Mouse (Mus musculus) hindlimb bud, embryonic 11.5 days (tissue): ENCODE data around the gene Ica1.

Experiments used
- DNase-seq: peaks from one replicate; pipeline ENCODE4 v3.0.0-alpha.2; 2012; ENCODE audit warnings: low read depth, low spot score; ENCODE audit errors: extremely low spot score

The Ica1 gene

GRCm38 (mm10) chr6:8648185-8648901, 129.9 kb downstream of the Ica1 start:
- DNase-seq = no peak

- DNase-seq = no peak
Measured at GRCm38 (mm10) chr6:8647513-8648184, 130.6 kb downstream of the Ica1 start.

- no peak for DNase-seq
Measured at GRCm38 (mm10) chr6:8645708-8646107, 132.6 kb downstream of the Ica1 start.

DNA sequence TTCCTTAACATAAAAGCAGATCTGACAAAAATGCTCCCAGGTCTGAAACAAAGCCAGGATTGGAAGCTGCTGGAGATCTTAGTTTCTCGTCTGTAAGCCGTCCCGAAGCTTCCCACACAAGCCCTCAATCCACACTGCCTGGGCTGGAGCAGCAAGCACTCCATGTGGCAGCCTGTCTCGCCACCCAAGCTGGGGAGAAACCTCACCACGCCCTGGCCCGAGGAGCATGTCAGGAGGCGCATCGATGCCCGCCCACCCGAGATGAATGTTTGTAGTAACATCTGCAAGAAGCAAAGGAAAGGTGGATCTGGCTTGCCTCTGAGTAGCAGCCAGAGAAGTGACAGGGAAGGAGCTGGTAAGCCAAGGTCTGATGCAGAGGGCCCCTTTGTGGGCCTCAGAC, 133.6 kb downstream of the Ica1 start:
- DNase-seq = no peak

- no peak for DNase-seq
Measured at GRCm38 (mm10) chr6:8640863-8641262, 137.4 kb downstream of the Ica1 start.

- no peak for DNase-seq
Measured at GRCm38 (mm10) chr6:8639526-8639925, 138.8 kb downstream of the Ica1 start.

DNA sequence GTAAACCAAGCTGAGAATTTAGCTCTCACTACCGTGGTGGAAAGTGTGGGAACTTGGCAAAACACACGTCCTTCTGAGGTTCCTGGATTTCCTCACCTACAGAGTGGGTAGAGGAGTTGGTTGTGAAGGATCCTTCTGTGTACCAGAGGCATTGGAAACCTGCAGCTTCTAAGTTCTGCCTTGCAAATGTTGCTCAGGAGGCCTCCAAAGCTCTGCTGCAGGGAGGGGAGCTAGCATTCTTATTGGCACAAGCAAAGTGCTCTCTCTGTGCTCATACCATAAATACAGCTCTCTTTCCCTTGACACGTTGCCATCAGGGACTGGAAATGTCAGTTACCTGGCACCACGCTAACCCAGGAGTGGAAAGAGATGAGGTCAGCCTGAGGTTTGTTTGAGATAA, 139.4 kb downstream of the Ica1 start:
- DNase-seq = no peak

DNA sequence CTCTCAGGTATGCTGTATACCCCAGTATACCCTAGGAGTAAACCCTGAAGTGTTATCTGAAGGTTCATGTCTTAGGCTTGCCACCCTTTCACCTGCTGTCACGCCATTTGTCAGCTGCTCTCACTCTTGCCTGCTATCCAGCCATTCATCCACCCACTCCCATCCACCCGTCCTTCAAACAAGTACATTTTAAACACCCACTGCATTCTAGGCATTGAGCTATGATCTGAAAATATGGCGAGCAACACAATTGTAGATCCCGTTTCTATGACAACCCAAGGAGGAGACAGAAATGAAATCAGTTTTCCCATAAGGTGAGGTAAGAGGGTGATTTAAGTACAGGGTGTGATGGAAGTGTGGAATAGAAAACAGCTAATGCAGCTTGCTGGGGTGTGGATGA, 140.2 kb downstream of the Ica1 start:
- no peak for DNase-seq

GRCm38 (mm10) chr6:8632701-8633100, 145.6 kb downstream of the Ica1 start:
- DNase-seq = no peak

- no peak for DNase-seq
Measured at GRCm38 (mm10) chr6:8631986-8632632, 146.2 kb downstream of the Ica1 start.

- DNase-seq = no peak
Measured at GRCm38 (mm10) chr6:8631362-8631761, 146.9 kb downstream of the Ica1 start.

DNA sequence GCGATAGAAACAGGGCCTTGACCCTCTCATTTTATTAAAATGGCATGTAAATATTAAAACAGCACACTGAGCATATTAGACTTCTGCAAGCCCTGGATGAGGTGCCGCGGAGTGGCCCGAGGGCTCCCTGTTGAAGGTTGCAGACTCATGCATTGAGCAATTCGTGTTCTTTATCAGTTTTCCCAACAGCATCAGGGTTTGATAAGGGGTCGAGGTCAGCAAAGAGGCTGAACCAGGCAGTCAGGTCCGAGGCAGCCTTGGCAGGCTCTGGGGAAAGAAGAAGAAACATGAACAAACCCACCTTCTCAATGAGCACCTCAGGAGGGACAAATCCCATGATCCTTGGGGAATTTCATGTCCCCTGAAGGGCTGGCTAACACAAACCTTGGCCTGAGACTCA, 147.8 kb downstream of the Ica1 start:
- DNase-seq = no peak

DNA sequence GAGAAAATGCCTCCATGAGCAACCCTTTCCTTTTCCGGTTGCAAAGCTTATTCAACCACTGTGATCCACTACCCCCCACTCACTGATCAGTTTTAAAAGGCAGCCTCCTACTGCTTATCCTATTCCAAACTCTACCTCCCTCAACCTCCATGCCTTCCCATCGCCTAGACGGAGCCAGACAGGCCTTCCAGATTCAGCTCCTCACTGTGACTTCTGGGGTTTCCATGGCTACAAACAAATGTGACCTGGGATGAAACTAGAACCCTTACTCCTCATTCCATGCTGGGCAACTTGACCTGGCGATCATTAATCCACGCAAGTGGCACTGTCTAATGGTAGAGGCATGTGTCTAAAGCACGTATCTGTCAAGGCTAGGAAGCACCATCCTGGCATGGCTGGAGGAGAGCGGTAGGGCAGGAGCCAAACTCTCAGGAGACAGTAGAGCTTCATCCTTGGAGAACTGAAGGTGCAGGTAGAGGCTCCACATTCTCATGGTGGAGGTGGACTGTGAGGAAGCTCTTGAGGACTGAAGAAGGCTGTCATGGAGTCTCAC, 149.5 kb downstream of the Ica1 start:
- no peak for DNase-seq

DNA sequence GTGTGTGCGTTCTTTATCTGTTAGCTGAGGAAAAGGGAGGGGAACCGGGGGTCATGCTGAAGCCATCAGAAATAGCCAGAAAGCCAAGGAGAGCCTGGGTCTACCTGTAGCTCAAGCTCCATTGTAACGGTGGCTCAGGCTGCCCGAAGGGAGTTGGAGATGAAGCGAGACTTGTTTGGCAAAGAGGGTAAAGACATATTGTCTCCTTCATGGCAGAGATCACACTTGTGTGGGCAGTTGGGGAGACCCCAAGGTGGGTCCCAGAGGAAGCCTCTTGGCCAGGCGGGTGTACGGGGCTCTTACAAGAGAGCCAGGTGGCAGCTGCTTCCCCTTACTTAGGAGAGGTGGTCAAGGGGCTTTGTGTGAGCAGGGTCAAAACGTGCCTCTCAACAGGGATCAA, 150.1 kb downstream of the Ica1 start:
- no peak for DNase-seq

DNA sequence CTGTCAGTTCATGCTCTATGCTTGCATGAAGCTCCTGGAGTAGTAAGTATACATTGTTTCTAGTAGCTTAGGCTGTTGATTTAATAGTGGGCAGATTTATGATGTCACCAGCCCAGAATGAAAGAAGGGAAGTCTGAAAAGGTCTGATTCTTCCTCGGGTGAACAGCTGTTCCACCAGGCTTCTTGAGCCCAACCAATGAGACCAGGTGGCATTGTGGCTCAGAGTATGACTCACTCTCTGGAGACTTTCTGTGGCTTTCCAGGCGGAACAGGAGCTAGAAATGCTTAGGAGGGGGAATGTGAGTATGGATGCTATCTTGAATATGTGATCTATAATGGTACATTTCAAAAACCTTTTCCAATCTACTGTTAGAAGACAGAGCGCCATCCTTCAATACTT, 155.2 kb downstream of the Ica1 start:
- DNase-seq = no peak

DNA sequence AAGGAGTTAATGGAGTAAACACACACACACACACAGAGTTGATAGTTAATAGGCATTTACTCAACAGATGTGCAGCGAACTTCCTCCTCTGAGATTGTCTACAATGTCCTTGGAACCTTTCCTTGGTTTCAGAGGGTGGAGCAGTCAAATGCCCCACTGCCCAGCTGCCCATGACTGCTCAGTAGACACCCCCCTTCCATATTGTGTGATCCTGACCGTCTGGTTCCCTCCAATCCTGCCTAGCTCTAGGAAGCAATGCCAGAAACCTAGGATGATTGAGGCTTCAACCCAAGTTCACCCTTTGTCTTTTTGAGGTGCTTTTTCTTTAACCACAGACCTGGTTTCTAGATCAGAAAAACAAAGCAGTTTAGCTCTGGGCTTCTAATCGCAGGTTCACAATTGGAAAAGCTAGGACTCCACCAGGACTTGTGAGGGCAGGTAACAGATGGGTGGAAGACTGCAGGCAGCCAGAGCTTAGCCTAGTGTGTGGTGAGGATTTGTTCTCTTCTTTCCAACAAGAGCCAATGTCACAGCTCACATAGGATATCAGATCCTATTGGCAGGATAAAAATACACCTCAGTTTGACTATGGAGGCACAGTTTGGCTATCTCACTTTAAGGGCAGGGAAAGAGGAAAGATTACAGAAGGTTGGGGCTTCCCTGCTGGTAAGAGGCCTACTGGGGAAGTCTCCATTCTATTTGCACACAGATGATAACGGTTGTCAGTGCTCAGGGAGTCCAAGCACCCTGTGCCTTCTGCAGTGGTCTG, 158.5 kb downstream of the Ica1 start:
- DNase-seq = no peak

- DNase-seq = no peak
Measured at GRCm38 (mm10) chr6:8617369-8617768, 160.9 kb downstream of the Ica1 start.

- no peak for DNase-seq
Measured at GRCm38 (mm10) chr6:8591665-8592064, 186.6 kb downstream of the Ica1 start.

GRCm38 (mm10) chr6:8583892-8584291, 194.4 kb downstream of the Ica1 start:
- no peak for DNase-seq

DNA sequence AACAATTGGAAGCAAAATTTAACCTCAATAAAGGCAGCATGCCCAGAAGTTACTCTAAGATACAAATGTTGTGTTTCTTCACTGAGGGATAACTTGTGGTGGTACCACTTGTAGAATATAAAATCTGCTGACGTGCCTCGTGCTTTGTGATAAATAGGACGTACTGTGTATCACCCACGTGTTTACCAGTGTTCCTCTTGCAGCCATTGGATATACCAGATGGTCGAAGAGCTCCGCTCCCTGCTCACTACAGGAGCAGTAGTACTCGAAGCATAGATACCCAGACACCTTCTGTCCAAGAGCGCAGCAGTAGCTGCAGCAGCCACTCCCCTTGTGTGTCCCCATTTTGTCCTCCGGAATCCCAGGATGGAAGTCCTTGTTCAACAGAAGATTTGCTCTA, 195.9 kb downstream of the Ica1 start:
- no peak for DNase-seq
